In genomic region chr11:111065635-111066298, GRCm38 (mm10) we compare ENCODE assay signal across 7 mouse cellular contexts. TPM values are rescaled to one million over a fixed set of nuclear protein-coding genes. Genes with fewer than 3 reads are reported as not detected.
DNase-seq lines count a peak whose midpoint lies in the region; ATAC-seq and TF ChIP-seq lines count a peak whose summit lies in the region.

Kcnj2 (plus strand) TSS chr11:111066164.

- WGBS in heart, embryonic 10.5 days = under 1% methylated on average over 28 of the region's 28 CpGs
- WGBS in kidney, embryonic 14.5 days = under 1% methylated on average over 28 of the region's 28 CpGs
- 2% methylated on average over 22 of the region's 28 CpGs for WGBS in limb, embryonic 14.5 days
- WGBS in midbrain, embryonic 16.5 days = 0% methylated on average over 28 of the region's 28 CpGs
- 0% methylated on average over 28 of the region's 28 CpGs for WGBS in spleen, adult 2 months

- peak within 1 kb of the TSS; percentile 88 for H3K4me2 ChIP-seq in kidney, embryonic 14.5 days (replicated peaks; ENCODE audit: low read depth, low read length)
- H3K4me2 ChIP-seq in limb, embryonic 14.5 days (replicated peaks; ENCODE audit: low read depth, low read length, severe bottlenecking) = peak within 1 kb of the TSS; percentile 92
- peak within 1 kb of the TSS; percentile 84 for H3K4me2 ChIP-seq in midbrain, embryonic 16.5 days (ENCODE audit: low read length)

- no peaks in the 10 kb centered on the region for H3K9me3 ChIP-seq in heart, embryonic 10.5 days
- H3K9me3 ChIP-seq in kidney, embryonic 14.5 days (ENCODE audit: control insufficient read depth, low read length) = no peaks in the 10 kb centered on the region
- H3K9me3 ChIP-seq in limb, embryonic 14.5 days (ENCODE audit: control insufficient read depth, low read length) = no peaks in the 10 kb centered on the region
- H3K9me3 ChIP-seq in midbrain, embryonic 16.5 days (replicated peaks; ENCODE audit: control insufficient read depth, low read length, poor library complexity, severe bottlenecking) = no peaks in the 10 kb centered on the region

- peak; percentile 92 for TF ChIP-seq POLR2A in embryonic fibroblast, embryonic 13.5 days (IDR thresholded peaks at IDR 0.05; ENCODE audit: low read depth, low read length)
- TF ChIP-seq POLR2A in limb, embryonic 14.5 days (IDR thresholded peaks at IDR 0.05; ENCODE audit: borderline replicate concordance, extremely low read depth, insufficient read depth, insufficient read length) = peak; percentile 61; the same call in 1 of the 2 replicates
- peak; percentile 37; the same call in 1 of the 2 replicates for TF ChIP-seq POLR2A in spleen, adult 2 months (IDR thresholded peaks at IDR 0.05; ENCODE audit: low read depth, low read length)

- ATAC-seq in kidney, embryonic 14.5 days (ENCODE audit: low FRiP score, low TSS enrichment) = peak; percentile 99
- ATAC-seq in limb, embryonic 14.5 days (ENCODE audit: low FRiP score, low read depth) = peak; percentile 97
- peak; percentile 98 for ATAC-seq in midbrain, embryonic 16.5 days

- peak within 1 kb of the TSS; percentile 75 for H3K4me3 ChIP-seq in embryonic fibroblast, embryonic 13.5 days (ENCODE audit: insufficient read depth, low read length)
- peak within 1 kb of the TSS; percentile 73 for H3K4me3 ChIP-seq in heart, embryonic 10.5 days
- peak within 1 kb of the TSS; percentile 60 for H3K4me3 ChIP-seq in kidney, embryonic 14.5 days (ENCODE audit: low read length)
- H3K4me3 ChIP-seq in limb, embryonic 14.5 days (replicated peaks; ENCODE audit: low read length) = peak within 1 kb of the TSS; percentile 57
- peak within 1 kb of the TSS; percentile 72 for H3K4me3 ChIP-seq in midbrain, embryonic 16.5 days (ENCODE audit: low read depth, low read length)
- H3K4me3 ChIP-seq in spleen, adult 2 months (ENCODE audit: extremely low read depth, insufficient read depth, insufficient read length) = peak within 1 kb of the TSS; percentile 79

- TF ChIP-seq CTCF in embryonic fibroblast, embryonic 13.5 days (IDR thresholded peaks at IDR 0.05; ENCODE audit: borderline replicate concordance, insufficient read depth, low read length) = no peak
- no peak for TF ChIP-seq CTCF in spleen, adult 2 months (IDR thresholded peaks at IDR 0.05; ENCODE audit: extremely low read depth, insufficient read depth, insufficient read length, insufficient replicate concordance)

- no peaks in the 10 kb centered on the region for H3K4me1 ChIP-seq in embryonic fibroblast, embryonic 13.5 days (ENCODE audit: control insufficient read depth, insufficient read depth, low read length)
- no peaks in the 10 kb centered on the region for H3K4me1 ChIP-seq in heart, embryonic 10.5 days
- H3K4me1 ChIP-seq in kidney, embryonic 14.5 days (ENCODE audit: control insufficient read depth, insufficient read depth, low read length) = no peaks in the 10 kb centered on the region
- H3K4me1 ChIP-seq in limb, embryonic 14.5 days (ENCODE audit: control insufficient read depth, insufficient read depth, low read length) = no peaks in the 10 kb centered on the region
- H3K4me1 ChIP-seq in midbrain, embryonic 16.5 days (ENCODE audit: control insufficient read depth, insufficient read depth, low read length) = no peaks in the 10 kb centered on the region; the same call in 1 of the 2 replicates
- H3K4me1 ChIP-seq in spleen, adult 2 months (ENCODE audit: control insufficient read depth, insufficient read depth, insufficient read length) = peaks cover 4% of the 10 kb centered on the region; the same call in 1 of the 2 replicates

- H3K9ac ChIP-seq in kidney, embryonic 14.5 days (ENCODE audit: low read depth, low read length) = peak within 1 kb of the TSS; percentile 54
- peak within 1 kb of the TSS; percentile 48 for H3K9ac ChIP-seq in limb, embryonic 14.5 days (ENCODE audit: low read depth, low read length, severe bottlenecking)
- peak within 1 kb of the TSS; percentile 57 for H3K9ac ChIP-seq in midbrain, embryonic 16.5 days (ENCODE audit: low read depth, low read length)

- peak; percentile 96 for DNase-seq in brain, adult 2 months (ENCODE audit: low read depth, low spot score)
- DNase-seq in heart, embryonic 10.5 days (ENCODE audit: low spot score) = peak; percentile 96
- DNase-seq in limb, embryonic 14.5 days (ENCODE audit: low spot score) = peak; percentile 91
- DNase-seq in spleen, adult 2 months (ENCODE audit: low read depth in 1 of 2, low spot score in 2 of 2) = peak; percentile 28 to 74

- no peaks in the 10 kb centered on the region for H3K27me3 ChIP-seq in heart, embryonic 10.5 days (ENCODE audit: insufficient read depth, poor library complexity, severe bottlenecking)
- H3K27me3 ChIP-seq in kidney, embryonic 14.5 days (ENCODE audit: control insufficient read depth, insufficient read depth, low read length) = no peaks in the 10 kb centered on the region
- peaks cover 4% of the 10 kb centered on the region; the same call in 1 of the 2 replicates for H3K27me3 ChIP-seq in limb, embryonic 14.5 days (ENCODE audit: control insufficient read depth, insufficient read depth, low read length)
- no peaks in the 10 kb centered on the region for H3K27me3 ChIP-seq in midbrain, embryonic 16.5 days (ENCODE audit: control insufficient read depth, insufficient read depth, low read depth, low read length)
- no peaks in the 10 kb centered on the region for H3K27me3 ChIP-seq in spleen, adult 2 months (ENCODE audit: control insufficient read depth, insufficient read depth, low read length)

- H3K36me3 ChIP-seq in heart, embryonic 10.5 days = no peaks in the 10 kb centered on the region
- no peaks in the 10 kb centered on the region for H3K36me3 ChIP-seq in kidney, embryonic 14.5 days (ENCODE audit: control insufficient read depth, insufficient read depth, low read length)
- H3K36me3 ChIP-seq in limb, embryonic 14.5 days (ENCODE audit: control insufficient read depth, insufficient read depth, low read length) = no peaks in the 10 kb centered on the region
- H3K36me3 ChIP-seq in midbrain, embryonic 16.5 days (ENCODE audit: control insufficient read depth, insufficient read depth, low read length) = no peaks in the 10 kb centered on the region
- H3K36me3 ChIP-seq in spleen, adult 2 months (ENCODE audit: control insufficient read depth, insufficient read depth, low read length) = no peaks in the 10 kb centered on the region

- no peak within 1 kb of the TSS for H3K27ac ChIP-seq in embryonic fibroblast, embryonic 13.5 days (ENCODE audit: insufficient read depth, low read length)
- peak within 1 kb of the TSS; percentile 83 for H3K27ac ChIP-seq in heart, embryonic 10.5 days
- H3K27ac ChIP-seq in kidney, embryonic 14.5 days (ENCODE audit: low read depth, low read length) = no peak within 1 kb of the TSS
- H3K27ac ChIP-seq in limb, embryonic 14.5 days (replicated peaks; ENCODE audit: low read depth, low read length) = 0 out of 2 replicates have a peak within 1 kb of the TSS, but pooled peaks have one; percentile 41
- peak within 1 kb of the TSS; percentile 62 for H3K27ac ChIP-seq in midbrain, embryonic 16.5 days (ENCODE audit: low read length)
- H3K27ac ChIP-seq in spleen, adult 2 months (ENCODE audit: insufficient read depth, low read length) = peak within 1 kb of the TSS; percentile 55

RNA-seq across cellular contexts. Expression of gene Kcnj2, which starts in this region (rescaled TPM):
- 5.8 and 8.1 TPM in 2 replicates for polyA plus RNA-seq in embryonic fibroblast, embryonic 13.5 days (2011; ENCODE audit: insufficient read length, low read depth, missing spikeins)
- polyA plus RNA-seq in heart, embryonic 10.5 days (2016; fragmentation: Nextera tagmentation; extraction: Ambion mirVana) = 2.1 and 2.2 TPM in 2 replicates
- polyA plus RNA-seq in kidney, embryonic 14.5 days (2014; fragmentation: Nextera tagmentation; extraction: Ambion mirVana) = 0.68 and 1.4 TPM in 2 replicates
- 5.2 and 5.7 TPM in 2 replicates for polyA plus RNA-seq in limb, embryonic 14.5 days (2012; rRNA removed)
- 0.58 and 0.89 TPM in 2 replicates for polyA plus RNA-seq in limb, embryonic 14.5 days (2014; fragmentation: Nextera tagmentation; extraction: Ambion mirVana)
- 1.4 and 1.6 TPM in 2 replicates for polyA plus RNA-seq in midbrain, embryonic 16.5 days (2015; fragmentation: Nextera tagmentation; extraction: Ambion mirVana)
- polyA plus RNA-seq in spleen, adult 2 months (2012; rRNA removed) = 0.49 and 0.55 TPM in 2 replicates

Comparison
In these comparisons a context has a peak if more than half of its experiments do, and no peak if none do; other contexts are left out.
1. Peak in DNase-seq, H3K4me3 ChIP-seq and H3K27ac ChIP-seq in spleen, adult 2 months; RNA of the gene not detected or under 1 TPM.
2. H3K27ac ChIP-seq: peak in heart, embryonic 10.5 days (single experiment), limb, embryonic 14.5 days (single experiment) and midbrain, embryonic 16.5 days (single experiment); none in embryonic fibroblast, embryonic 13.5 days (single experiment) and kidney, embryonic 14.5 days (single experiment).
3. POLR2A ChIP-seq: peak in every context shown above with its lines; median percentile 92 in embryonic fibroblast, embryonic 13.5 days; 61 in limb, embryonic 14.5 days; 37 in spleen, adult 2 months.
4. Peak in every context shown above with its lines, with median percentiles within 50 percentile points of each other: DNase-seq, H3K4me3 ChIP-seq, ATAC-seq, H3K4me2 ChIP-seq and H3K9ac ChIP-seq.